Mouse (Mus musculus) ES-Bruce4 (cell line): Measurements from ENCODE around the gene Mrps16. TPM values are rescaled to one million over a fixed set of nuclear protein-coding genes. Genes with fewer than 3 reads are reported as not detected.
A peak's percentile ranks its signal among the peaks of the same experiment; 100 is the strongest.

ENCODE experiments used
- H3K27ac ChIP-seq: 2 replicates; pipeline ENCODE4 v1.5.1; 2012; ENCODE audit warnings: low read length, inconsistent platforms; ENCODE audit not compliant: insufficient read depth
- H3K27me3 ChIP-seq: 2 replicates; pipeline ENCODE4 v1.6.1; 2012; ENCODE audit warnings: mild to moderate bottlenecking, low read length, inconsistent platforms; ENCODE audit not compliant: control insufficient read depth, poor library complexity, insufficient read depth, severe bottlenecking
- H3K36me3 ChIP-seq: 2 replicates; pipeline ENCODE4 v1.6.1; 2012; ENCODE audit warnings: inconsistent platforms, mild to moderate bottlenecking, low read length, moderate library complexity; ENCODE audit not compliant: control insufficient read depth, poor library complexity, insufficient read depth, severe bottlenecking
- H3K4me1 ChIP-seq: one replicate; pipeline ENCODE4 v1.8.1; 2011; ENCODE audit warnings: low read length; ENCODE audit not compliant: control insufficient read depth, insufficient read depth
- H3K4me3 ChIP-seq: 2 replicates; pipeline ENCODE4 v1.5.1; 2011; ENCODE audit warnings: low read depth, mild to moderate bottlenecking, low read length
- H3K9ac ChIP-seq: 2 replicates; pipeline ENCODE4 v1.6.1; 2012; ENCODE audit warnings: low read depth, mild to moderate bottlenecking, inconsistent platforms; ENCODE audit not compliant: poor library complexity, severe bottlenecking
- H3K9me3 ChIP-seq: replicated peaks from 2 replicates; pipeline ENCODE4 v1.6.1; 2012; ENCODE audit warnings: mild to moderate bottlenecking, low read length, inconsistent platforms; ENCODE audit not compliant: control insufficient read depth, poor library complexity, insufficient read depth, severe bottlenecking
- CTCF ChIP-seq: IDR thresholded peaks from one replicate; pipeline ENCODE4 v1.8.1; 2011; ENCODE audit warnings: low read depth, low read length
- EP300 ChIP-seq: IDR thresholded peaks from 2 replicates; pipeline ENCODE4 v1.6.1; 2011; ENCODE audit warnings: low read depth, low read length; ENCODE audit not compliant: insufficient read depth
- POLR2A ChIP-seq: IDR thresholded peaks from one replicate; pipeline ENCODE4 v1.8.1; 2011; ENCODE audit warnings: low read length; ENCODE audit not compliant: insufficient read depth
- polyA plus RNA-seq: library from polyadenylated mRNA; stranded (reverse); fragments of >200 nt; gene quantifications from 2 replicates; pipeline ENCODE4 v1.2.4, GENCODE M21; 2011; ENCODE audit warnings: low read depth; ENCODE audit not compliant: missing spikeins, insufficient read depth, insufficient read length

Gene Mrps16
- polyA plus RNA-seq, 1 experiment = 55.7 TPM

GRCm38 (mm10) chr14:20378313-20379061, 14.9 kb downstream of the Mrps16 start:
- no peak overlapping the region for H3K27ac ChIP-seq
- H3K36me3 ChIP-seq = no peaks in the 10 kb centered on the region
- no peak for TF ChIP-seq POLR2A
- TF ChIP-seq CTCF = peak; percentile 67
- no peak for TF ChIP-seq EP300
- no peaks in the 10 kb centered on the region for H3K4me1 ChIP-seq
- no peak overlapping the region for H3K9ac ChIP-seq
- H3K27me3 ChIP-seq = no peaks in the 10 kb centered on the region
- peaks cover 5% of the 10 kb centered on the region; the same call in 1 of the 2 replicates for H3K9me3 ChIP-seq
- H3K4me3 ChIP-seq = no peak overlapping the region

- Histone ChIP-seq H3K27ac (no peak overlapping the region), H3K27me3 (no peaks in the 10 kb centered on the region), H3K9ac (no peak overlapping the region), H3K9me3 (peaks cover 7% of the 10 kb centered on the region; the same call in 1 of the 2 replicates), H3K36me3 (no peaks in the 10 kb centered on the region), H3K4me3 (no peak overlapping the region), H3K4me1 (no peaks in the 10 kb centered on the region)
- TF ChIP-seq POLR2A = no peak
- no peak for TF ChIP-seq CTCF
Observed at GRCm38 (mm10) chr14:20377112-20377521, 16.3 kb downstream of the Mrps16 start.

DNA sequence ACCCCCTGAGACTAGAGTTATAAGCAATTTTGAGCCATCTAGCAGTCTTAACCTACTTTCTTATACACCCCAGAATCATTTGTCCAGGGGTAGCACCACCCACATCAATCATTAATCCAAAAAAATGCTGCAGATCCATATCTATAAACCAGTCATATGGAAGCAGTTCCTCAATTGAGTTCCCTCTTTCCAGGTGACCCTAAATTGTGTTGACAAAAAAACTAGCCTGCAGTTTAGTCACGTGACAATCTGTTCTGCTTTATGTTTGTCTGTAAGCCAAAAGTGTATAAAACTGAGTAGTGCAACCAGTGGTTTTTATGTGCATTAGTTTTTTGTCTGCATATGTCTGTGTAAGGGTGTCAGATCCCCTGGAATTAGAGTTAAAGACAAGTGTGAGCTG, 21.6 kb downstream of the Mrps16 start:
- Histone ChIP-seq H3K4me1 (no peaks in the 10 kb centered on the region), H3K27me3 (no peaks in the 10 kb centered on the region), H3K9me3 (peaks cover 7% of the 10 kb centered on the region; the same call in 1 of the 2 replicates), H3K27ac (no peak overlapping the region), H3K9ac (no peak overlapping the region), H3K36me3 (no peaks in the 10 kb centered on the region), H3K4me3 (no peak overlapping the region)
- no peak for TF ChIP-seq EP300
- TF ChIP-seq POLR2A = no peak
- no peak for TF ChIP-seq CTCF

DNA sequence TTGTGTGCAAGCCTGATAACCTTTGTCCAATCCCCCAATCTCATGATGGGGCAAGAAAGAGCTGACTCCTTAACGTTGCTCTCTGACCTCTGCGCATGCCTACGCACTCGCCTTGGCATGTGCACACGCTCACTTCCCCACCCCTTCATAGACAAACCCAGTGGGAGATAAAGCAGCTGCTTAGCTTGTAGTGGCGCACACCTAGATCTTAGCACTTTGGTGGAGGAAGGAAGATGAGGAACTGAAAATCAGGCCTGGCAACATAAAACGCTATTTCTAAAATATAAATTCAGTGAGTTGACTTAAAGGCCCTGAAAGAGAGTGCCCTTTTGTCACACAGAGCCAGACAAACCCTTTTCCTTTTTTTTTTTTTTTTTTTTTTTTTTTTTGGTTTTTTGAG, 22.6 kb downstream of the Mrps16 start:
- H3K4me1 ChIP-seq = no peaks in the 10 kb centered on the region
- no peak for TF ChIP-seq POLR2A
- TF ChIP-seq EP300 = no peak
- no peak for TF ChIP-seq CTCF
- no peak overlapping the region for H3K27ac ChIP-seq
- H3K27me3 ChIP-seq = no peaks in the 10 kb centered on the region
- H3K9me3 ChIP-seq = peaks cover 7% of the 10 kb centered on the region; the same call in 1 of the 2 replicates
- no peaks in the 10 kb centered on the region for H3K36me3 ChIP-seq
- H3K4me3 ChIP-seq = no peak overlapping the region
- no peak overlapping the region for H3K9ac ChIP-seq

DNA sequence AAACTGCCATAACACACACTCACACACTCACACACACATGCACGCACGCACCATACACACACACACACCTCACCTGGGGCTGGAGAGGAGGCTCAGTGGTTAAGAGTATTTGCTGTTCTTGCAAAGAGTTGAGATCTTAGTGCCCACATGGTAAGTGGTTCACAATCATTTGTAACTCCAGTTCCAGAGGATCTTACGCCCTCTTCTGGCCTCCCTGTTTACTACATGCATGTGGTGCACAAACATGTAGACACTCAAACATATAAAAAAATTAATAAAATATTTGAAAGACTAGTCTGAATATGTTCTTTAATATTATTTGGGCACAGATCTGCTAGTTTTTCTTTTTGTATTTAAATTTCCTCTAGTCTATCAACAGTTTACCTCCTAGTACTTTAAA, 25.2 kb downstream of the Mrps16 start:
- Histone ChIP-seq H3K9me3 (no peaks in the 10 kb centered on the region), H3K4me3 (no peak overlapping the region), H3K36me3 (0 out of 2 replicates have a peak, but pooled peaks cover 3% of the 10 kb centered on the region), H3K4me1 (no peaks in the 10 kb centered on the region), H3K27ac (no peak overlapping the region), H3K9ac (no peak overlapping the region), H3K27me3 (no peaks in the 10 kb centered on the region)
- no peak for TF ChIP-seq POLR2A
- no peak for TF ChIP-seq EP300
- peak; percentile 12 for TF ChIP-seq CTCF

DNA sequence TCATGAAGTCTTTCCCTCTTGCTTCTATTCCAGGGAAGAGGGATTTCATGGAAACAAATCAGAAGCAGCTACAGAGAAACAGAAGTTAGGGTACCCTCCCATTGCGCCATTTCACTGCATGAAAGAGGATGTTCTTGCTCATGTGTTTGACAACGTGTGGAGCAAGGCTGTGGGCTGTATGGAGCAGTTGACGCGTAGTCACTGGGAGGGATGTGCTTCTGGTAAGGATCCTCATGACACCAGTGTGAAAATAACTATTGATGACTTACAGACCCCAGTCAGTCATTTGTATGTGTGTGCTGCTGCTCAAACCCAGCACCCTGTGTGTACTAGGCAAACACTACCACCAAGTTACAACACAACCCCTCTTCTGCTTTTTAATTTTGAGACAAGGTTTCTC, 30.2 kb downstream of the Mrps16 start:
- Histone ChIP-seq H3K4me3 (no peak overlapping the region), H3K36me3 (peaks cover 6% of the 10 kb centered on the region)

More for the DNA sequence above, 30.2 kb downstream of the Mrps16 start:
- Histone ChIP-seq H3K9me3 (no peaks in the 10 kb centered on the region), H3K4me1 (no peaks in the 10 kb centered on the region), H3K27ac (no peak overlapping the region), H3K27me3 (no peaks in the 10 kb centered on the region), H3K9ac (no peak overlapping the region)
- TF ChIP-seq EP300 (no peak), POLR2A (no peak), CTCF (no peak)
